8 mouse cellular contexts compared by ENCODE assay signal in genomic region chr5:34525663-34526476, GRCm38 (mm10). TPM values are rescaled to one million over a fixed set of nuclear protein-coding genes. Genes with fewer than 3 reads are reported as not detected.
DNase-seq lines count a peak whose midpoint lies in the region; ATAC-seq and TF ChIP-seq lines count a peak whose summit lies in the region.

Gene Sh3bp2, plus strand, starts transcription at chr5:34525838.

- ATAC-seq in forebrain, embryonic 15.5 days (replicated peaks): peak; percentile 93
- ATAC-seq in neural tube, embryonic 15.5 days (ENCODE audit: low FRiP score): peak; percentile 86

- H3K9ac ChIP-seq in ES-E14 (ENCODE audit: insufficient read depth, low read depth, low read length, poor library complexity, severe bottlenecking): peak within 1 kb of the TSS; percentile 82
- H3K9ac ChIP-seq in forebrain, embryonic 15.5 days (replicated peaks): peak within 1 kb of the TSS; percentile 7
- H3K9ac ChIP-seq in neural tube, embryonic 15.5 days (replicated peaks): peak within 1 kb of the TSS; percentile 57

- H3K9me3 ChIP-seq in ES-E14 (ENCODE audit: control insufficient read depth, insufficient read depth, low read depth, low read length): no peaks in the 10 kb centered on the region
- no peaks in the 10 kb centered on the region for H3K9me3 ChIP-seq in forebrain, embryonic 15.5 days
- H3K9me3 ChIP-seq in neural tube, embryonic 15.5 days (replicated peaks): no peaks in the 10 kb centered on the region

- H3K27ac ChIP-seq in ES-E14 (ENCODE audit: insufficient read depth, low read depth, low read length, poor library complexity, severe bottlenecking): no peak within 1 kb of the TSS
- H3K27ac ChIP-seq in forebrain, embryonic 15.5 days (replicated peaks): no peak within 1 kb of the TSS
- no peak within 1 kb of the TSS for H3K27ac ChIP-seq in neural tube, embryonic 15.5 days (replicated peaks)

- H3K4me3 ChIP-seq in ES-E14 (ENCODE audit: insufficient read depth in 1 of 2, low read depth in 1 of 2, low read length in 2 of 2, poor library complexity in 1 of 2, severe bottlenecking in 1 of 2): peak within 1 kb of the TSS; percentile 79 to 86
- H3K4me3 ChIP-seq in forebrain, embryonic 15.5 days: peak within 1 kb of the TSS; percentile 38
- peak within 1 kb of the TSS; percentile 82 for H3K4me3 ChIP-seq in lung, adult 2 months (replicated peaks; ENCODE audit: extremely low read depth, low read depth, low read length)
- H3K4me3 ChIP-seq in neural tube, embryonic 15.5 days (replicated peaks): peak within 1 kb of the TSS; percentile 51

- peak within 1 kb of the TSS; percentile 59 for H3K4me2 ChIP-seq in forebrain, embryonic 15.5 days (replicated peaks)
- peak within 1 kb of the TSS; percentile 81 for H3K4me2 ChIP-seq in neural tube, embryonic 15.5 days

- peak; percentile 93 for DNase-seq in ES-E14 (ENCODE audit: low read depth, low spot score)
- peak; percentile 79 for DNase-seq in cerebellum, adult 11-12 months
- peak; percentile 90 for DNase-seq in heart, postnatal 25 days (ENCODE audit: low spot score)
- DNase-seq in layer of hippocampus, adult 18-20 months (ENCODE audit: low spot score in 2 of 2): peak; percentile 69 to 85
- DNase-seq in lung, adult 2 months: peak; percentile 97
- peak; percentile 99 for DNase-seq in testis, postnatal 10 days (ENCODE audit: low spot score)

- 0 out of 4 replicates have a peak, but pooled peaks cover 0 to 6% of the 10 kb centered on the region in 2 experiments for H3K4me1 ChIP-seq in ES-E14 (ENCODE audit: control insufficient read depth in 2 of 2, insufficient read depth in 2 of 2, low read length in 2 of 2, poor library complexity in 1 of 2)
- H3K4me1 ChIP-seq in forebrain, embryonic 15.5 days: no peaks in the 10 kb centered on the region
- peaks cover 3% of the 10 kb centered on the region for H3K4me1 ChIP-seq in lung, adult 2 months (ENCODE audit: control insufficient read depth, insufficient read depth, low read length)
- H3K4me1 ChIP-seq in neural tube, embryonic 15.5 days: peaks cover 6% of the 10 kb centered on the region

- H3K36me3 ChIP-seq in ES-E14 (ENCODE audit: control insufficient read depth, insufficient read depth, low read length, poor library complexity, severe bottlenecking): no peaks in the 10 kb centered on the region
- no peaks in the 10 kb centered on the region for H3K36me3 ChIP-seq in forebrain, embryonic 15.5 days
- H3K36me3 ChIP-seq in neural tube, embryonic 15.5 days: no peaks in the 10 kb centered on the region

- peak; percentile 73; the same call in 1 of the 2 replicates for TF ChIP-seq POLR2A in lung, adult 2 months (IDR thresholded peaks at IDR 0.05; ENCODE audit: borderline replicate concordance, extremely low read depth, low read depth, low read length)

- intact Hi-C loops in heart, postnatal 25 days (cut with DNase I): no loop called here

- TF ChIP-seq CTCF in lung, adult 2 months (IDR thresholded peaks at IDR 0.05; ENCODE audit: insufficient read depth, low read length): no peak

- in situ Hi-C loops in ES-E14 (cut with MboI; ENCODE audit: low sequenced_read_pairs in 2 of 2, unreplicated experiment in 2 of 2): no loop called here

- no peaks in the 10 kb centered on the region for H3K27me3 ChIP-seq in forebrain, embryonic 15.5 days
- H3K27me3 ChIP-seq in neural tube, embryonic 15.5 days (replicated peaks): peaks cover 4% of the 10 kb centered on the region; the same call in 1 of the 2 replicates

- WGBS in forebrain, embryonic 15.5 days: 2% methylated on average over 38 of the region's 38 CpGs
- 5% methylated on average over 38 of the region's 38 CpGs for WGBS in lung, adult 2 months
- WGBS in neural tube, embryonic 15.5 days: 2% methylated on average over 38 of the region's 38 CpGs

TF ChIP-seq in ES-E14, 5 proteins besides CTCF, POLR2A, EP300 and RAD21:
- TF ChIP-seq MAFK (IDR thresholded peaks at IDR 0.05; ENCODE audit: insufficient read depth, low read depth, low read length): no peak

RNA-seq across cellular contexts. Expression of gene Sh3bp2, which starts in this region (rescaled TPM):
- total RNA-seq in ES-E14 (2012; rRNA removed): 2.4 and 3.4 TPM in 2 replicates
- polyA plus RNA-seq in forebrain, embryonic 15.5 days (2015; fragmentation: Nextera tagmentation; extraction: Ambion mirVana): 21.2 and 24.4 TPM in 2 replicates
- total RNA-seq in heart, postnatal 25 days (2021): 1 to 10 TPM; 1.7 to 3.3 TPM
- total RNA-seq in layer of hippocampus, adult 18-20 months (2021): 1 to 10 TPM; 3.9 to 5.2 TPM
- 14.1 and 17.3 TPM in 2 replicates for polyA plus RNA-seq in lung, adult 2 months (2012; rRNA removed)
- 17.9 and 22.6 TPM in 2 replicates for polyA plus RNA-seq in neural tube, embryonic 15.5 days (2015; fragmentation: Nextera tagmentation; extraction: Ambion mirVana)

Comparison
In these comparisons a context has a peak if more than half of its experiments do, and no peak if none do; other contexts are left out.
1. H3K9ac ChIP-seq: peak in every context shown above with its lines; median percentile 82 in ES-E14; 57 in neural tube, embryonic 15.5 days; 7 in forebrain, embryonic 15.5 days.